Mouse (Mus musculus) MN1 (cell line): ENCODE measurements around the gene Apobec3.

ENCODE experiments used
- DNase-seq: peaks from one replicate; pipeline ENCODE4 v3.0.0-alpha.2; 2016; ENCODE audit warnings: low spot score

The Apobec3 gene

DNA sequence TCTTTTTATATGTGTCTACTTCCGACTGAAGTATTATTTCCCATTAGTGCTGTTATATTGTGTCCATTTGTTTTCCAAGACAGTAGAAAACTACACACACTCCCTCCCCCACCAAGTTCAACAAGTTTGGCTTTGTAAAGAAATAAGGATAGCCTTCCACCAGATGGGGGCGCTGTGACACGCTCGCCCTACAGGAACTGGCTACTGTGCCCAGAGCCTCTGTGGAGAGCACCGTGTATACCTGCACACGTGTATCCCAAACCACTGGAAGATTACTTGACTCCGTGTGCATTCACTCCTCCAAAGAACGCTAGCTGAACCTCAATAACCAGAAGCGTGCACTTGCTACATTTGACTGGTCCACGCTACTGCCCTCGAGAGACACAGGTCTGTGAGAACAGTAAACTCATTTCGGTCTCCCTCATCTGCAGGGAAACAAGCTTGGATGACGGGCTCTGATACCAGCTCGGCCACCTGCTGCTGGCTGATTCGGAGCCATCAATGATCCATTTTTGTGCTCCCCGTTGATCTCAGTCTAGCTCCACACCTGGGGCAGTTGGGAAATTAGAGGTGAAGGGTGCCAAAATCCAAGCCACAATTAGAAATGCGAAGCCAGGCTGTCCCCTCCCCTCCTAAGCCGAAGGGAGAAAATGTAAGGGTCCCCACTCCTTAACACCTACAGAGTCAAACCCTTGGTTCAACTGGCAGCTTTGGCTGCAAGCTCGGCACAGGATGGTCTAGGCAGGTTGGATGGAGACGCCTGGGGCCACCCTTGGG, at the start of gene Apobec3:
Gene Apobec3, plus strand, starts transcription at position 224 of the 777 bp plus-strand sequence.
- peak; percentile 87 for DNase-seq

DNA sequence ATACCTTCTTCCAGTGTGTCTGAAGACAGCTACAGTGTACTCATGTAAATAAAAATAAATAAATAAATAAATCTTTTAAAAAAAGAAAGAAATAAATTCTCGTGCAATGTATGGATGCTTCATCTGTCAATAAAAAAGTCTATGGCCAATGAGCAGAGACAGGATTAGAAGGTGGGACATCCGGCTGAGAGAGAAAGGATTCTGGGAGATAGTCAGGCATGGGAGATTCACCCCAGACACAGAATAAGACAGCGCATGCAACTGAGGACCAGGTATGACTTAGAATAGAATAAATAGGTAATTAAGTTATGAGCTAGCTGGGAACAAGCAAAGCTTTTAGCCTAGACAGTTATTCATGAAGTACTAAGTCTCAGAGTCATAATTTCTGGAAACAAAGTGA, 48.5 kb upstream of the Apobec3 start:
- DNase-seq, result no peak

DNA sequence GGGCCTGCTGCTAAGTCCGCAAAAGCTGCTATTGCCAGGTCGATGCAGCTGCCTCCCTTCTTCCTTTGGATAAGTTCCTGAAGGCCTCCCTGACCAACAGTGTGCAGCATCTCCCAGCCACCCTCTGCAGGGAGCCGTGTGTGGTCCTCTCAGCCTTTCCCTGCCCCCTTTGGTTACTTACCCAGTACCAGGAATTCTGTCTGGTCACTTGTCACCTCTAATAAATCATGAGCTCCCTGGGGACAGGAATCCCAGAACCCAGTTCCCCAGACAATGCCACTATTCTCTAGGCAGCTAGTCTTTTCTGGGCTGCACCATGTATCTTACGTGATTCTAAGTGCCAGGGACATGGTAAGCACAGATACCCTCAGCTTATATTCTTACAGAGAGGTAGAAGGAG, 45.5 kb upstream of the Apobec3 start:
- DNase-seq, result peak; percentile 54

DNA sequence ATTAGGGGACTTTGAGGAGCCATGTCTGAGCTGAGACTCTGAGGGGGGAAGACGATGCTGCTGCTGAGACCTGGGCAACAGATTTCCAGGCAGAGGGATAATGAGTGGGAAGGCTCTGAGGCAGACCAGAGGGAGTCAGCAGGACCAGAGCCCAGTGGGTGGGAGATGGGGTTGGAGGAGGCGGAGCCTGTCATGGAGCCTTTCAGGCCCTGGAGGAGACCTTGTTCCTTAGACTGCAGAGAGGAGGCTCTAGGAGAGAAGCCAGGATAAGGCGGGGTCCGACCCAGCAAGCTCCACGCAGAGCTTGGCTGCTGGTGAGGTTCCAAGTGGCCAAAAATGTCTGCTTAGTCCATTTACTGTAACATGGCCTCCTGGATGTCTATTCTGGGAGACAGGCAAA, 44.4 kb upstream of the Apobec3 start:
- DNase-seq, result peak; percentile 61

DNA sequence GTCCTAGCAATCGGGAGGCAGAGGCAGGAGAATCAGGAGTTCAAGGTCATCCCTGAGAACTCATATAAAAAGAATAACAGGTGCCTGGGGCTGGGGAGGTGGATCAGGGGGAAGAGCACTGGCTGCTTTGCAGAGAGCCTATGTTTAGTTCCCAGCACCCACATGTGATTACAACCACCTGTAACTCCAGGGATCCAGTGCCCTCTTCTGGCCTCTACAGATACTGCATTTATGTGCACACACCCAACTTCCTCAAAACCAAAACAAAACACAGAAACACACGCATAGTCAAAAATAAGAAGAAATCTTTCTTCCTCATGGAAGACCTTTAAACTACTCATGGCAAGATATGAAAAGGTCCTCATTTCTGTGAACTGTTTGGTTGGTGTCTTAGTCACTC, 41.3 kb upstream of the Apobec3 start:
- DNase-seq, result no peak

DNA sequence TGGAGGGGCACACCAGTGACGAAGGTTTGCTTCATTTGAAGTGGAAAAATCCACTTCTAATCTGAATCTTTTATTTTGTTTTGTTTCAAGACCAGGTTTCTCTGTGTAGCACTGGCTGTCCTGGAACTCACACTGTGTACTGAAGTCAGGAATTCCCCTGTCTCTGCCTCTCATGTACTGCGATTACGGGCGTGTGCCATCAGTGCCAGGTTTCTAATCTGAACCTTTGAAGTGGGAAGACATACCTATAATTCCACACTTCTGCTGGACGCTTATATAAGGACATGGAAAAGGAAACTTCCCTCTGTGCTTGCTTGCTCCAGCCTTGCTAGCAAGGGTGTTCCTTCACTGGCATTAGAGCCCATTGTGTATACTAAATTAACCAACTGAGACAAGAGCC, 32.5 kb upstream of the Apobec3 start:
- no peak for DNase-seq

DNA sequence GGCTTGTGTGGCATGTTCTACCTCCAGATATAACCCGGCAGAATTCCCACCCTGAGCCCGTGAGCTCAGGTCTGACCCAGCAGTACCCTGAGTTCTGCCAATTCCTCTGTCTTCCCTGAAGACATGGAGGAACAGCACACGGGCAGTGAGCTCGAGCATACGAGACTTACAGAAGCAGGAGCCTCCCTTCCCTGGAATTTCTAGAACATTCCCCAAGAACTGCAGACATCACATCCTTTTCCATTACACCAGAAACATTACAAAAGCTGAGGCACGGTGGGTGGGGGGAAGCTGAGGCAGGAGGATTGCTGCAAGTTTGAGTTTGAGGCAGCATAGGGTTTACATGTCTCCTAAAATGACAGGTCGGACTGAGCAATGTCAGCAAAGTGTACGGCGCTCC, 31.6 kb upstream of the Apobec3 start:
- no peak for DNase-seq

DNA sequence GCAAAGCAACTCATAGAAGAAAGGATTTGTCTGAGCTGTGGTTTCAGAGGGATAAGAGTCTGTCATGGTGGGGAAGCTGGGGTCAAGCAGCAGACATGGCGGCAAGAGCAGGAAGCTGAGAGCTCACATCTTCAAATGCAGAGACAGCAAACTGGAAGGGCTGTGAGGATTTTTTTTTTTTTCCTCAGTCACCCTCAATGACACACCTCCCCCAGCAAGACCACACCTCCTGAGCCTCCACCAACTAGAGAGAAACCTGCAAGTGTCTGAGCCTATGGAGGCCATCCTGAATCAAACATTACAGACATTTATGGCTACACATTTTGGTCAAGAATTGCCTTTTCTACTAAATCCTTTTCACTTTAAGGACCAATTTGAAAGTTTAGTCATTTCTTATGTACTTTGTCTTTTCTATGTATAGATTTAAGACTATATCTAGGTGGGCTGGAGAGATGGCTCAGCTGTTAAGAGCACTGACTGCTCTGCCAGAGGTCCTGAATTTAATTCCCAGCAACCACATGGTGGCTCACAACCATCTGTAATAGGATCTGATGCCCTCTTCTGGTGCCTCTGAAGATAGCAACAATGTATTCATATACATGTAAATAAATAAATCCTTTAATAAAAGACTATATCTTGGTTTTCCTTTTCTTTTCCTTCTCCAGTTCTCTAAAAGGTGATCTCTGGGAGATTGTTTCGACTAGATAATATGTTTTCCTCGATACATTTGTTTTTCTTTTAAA, 24.0 kb upstream of the Apobec3 start:
- DNase-seq, result no peak

DNA sequence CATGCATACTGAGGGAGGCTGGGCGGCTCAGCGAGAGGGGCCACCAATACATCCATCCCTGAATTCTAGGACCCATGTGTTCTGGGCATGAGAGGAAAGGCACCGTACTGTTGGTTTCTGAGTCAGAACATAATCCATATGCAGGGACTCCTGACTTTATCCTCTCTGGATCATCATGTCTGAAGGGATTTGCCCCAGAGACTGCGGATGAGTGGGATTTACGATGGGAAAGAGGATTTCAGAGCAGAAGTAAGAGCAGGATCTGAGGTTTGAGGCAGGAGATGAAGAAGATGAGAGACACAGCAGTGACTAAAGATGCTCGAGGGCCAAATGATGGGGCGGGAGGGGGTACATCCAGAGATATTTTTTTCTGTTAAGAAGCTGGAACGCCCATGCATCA, 17.9 kb upstream of the Apobec3 start:
- DNase-seq, result no peak

DNA sequence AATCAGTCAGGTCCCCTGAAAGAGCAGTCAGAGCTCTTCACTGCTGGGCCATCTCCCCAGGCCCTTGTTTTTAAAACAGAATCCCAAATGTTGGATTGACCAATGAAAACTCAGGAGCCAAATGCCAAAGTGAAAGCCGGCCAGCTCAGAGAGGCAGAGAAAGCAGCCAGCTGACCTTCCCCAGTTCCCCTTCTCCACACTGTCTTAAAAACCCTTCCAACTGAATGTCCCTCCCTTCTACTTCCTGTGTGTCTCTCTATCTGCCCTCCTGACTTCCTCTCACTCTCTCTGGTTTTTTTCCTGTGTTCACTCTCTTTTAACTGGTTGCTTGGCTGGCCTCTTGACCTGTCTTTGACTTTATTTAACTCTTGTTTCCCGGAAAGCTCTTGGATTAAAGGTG, 17.5 kb upstream of the Apobec3 start:
- no peak for DNase-seq

DNA sequence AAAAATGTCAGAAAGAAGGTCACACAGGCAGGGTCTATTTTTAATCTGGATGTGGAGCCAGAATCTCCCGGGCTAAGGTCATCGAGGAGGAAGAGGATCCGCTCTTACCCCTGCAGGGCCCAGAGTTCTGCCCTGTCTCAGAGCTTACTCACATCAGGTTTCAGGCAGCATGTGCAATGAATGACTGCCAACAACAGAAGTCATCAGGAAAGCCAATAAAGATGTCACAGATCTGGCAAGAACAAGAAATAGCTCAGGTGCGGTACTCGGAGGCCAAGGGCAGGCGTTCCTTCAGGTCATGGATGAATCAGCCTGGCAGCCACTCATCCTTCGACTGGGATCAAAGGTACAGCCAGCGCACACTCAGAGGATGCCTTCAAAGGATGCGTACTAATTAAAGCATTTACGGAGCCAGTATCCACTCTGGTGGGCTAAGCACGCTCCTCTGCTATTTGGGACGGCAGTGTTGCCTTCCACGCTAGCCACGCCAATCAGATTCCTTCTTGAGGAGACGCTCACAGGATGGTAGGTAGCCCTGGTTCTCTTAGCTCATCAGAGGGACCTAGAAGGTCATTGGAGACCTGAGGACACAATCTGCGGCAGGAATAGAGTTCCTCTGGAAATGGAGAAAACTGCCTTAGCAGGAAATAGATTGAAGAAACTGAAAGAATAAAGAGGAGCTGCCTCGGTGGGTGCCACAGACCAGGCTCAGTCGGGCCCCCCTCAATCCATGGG, 16.0 kb upstream of the Apobec3 start:
- no peak for DNase-seq

DNA sequence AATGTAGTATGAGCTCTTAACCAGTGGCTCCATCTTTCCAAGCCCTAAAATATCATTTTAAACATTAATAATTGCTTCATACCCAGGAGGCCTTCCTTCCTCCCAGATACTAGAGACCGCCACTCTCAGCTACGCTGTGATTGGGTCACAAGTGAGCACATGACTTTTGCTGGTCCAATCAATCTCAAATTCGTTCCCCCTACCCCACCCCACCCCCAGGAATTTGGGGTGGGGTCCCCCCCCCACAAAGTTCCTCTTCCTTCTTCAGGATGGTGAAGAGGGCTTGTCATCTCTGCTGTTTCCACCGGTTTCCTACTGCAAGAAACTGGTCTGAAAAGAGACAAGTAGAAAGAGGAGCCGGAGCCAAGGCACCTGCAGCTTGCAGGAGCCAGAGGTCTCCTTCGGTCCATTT, 12.7 kb upstream of the Apobec3 start:
- no peak for DNase-seq

DNA sequence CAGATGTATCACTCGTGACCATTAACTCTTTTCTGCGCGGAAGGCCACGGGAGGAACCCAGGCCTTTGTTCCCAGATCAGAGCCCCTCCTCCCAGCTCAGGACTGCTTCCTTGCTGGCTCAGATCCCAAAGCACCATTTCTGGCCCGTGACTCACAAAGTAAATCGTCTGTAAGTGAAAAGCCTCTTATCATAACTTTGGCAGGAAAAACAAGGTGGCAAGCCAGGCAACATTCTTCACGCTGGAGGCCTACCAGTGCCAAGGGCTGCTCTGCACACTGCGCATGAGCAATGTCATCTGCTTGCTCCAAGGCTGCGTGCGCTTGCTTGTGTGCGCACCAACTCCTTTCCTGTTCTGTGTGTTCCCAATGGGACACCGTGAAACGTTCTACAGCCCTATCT, 12.1 kb upstream of the Apobec3 start:
- peak; percentile 95 for DNase-seq

DNA sequence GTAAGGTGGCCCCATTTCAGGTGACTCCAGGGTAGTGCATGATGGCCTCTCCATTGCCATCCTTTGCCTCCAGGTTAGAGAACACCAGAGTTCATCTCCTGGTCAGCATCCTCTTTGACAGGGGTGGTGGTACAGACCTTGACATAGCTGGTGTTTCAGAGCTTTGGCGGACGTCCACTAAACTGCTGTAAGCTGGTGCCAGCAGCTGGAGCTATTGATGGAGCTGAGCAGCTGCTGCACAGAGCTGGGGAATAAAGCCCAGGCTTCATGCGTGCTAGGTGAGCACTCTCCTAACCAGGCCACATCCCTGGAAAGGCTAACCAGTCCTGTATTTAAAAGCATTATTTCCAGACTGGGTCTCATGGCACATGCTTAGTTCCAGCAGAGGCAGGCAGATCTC, 11.0 kb upstream of the Apobec3 start:
- peak; percentile 85 for DNase-seq

DNA sequence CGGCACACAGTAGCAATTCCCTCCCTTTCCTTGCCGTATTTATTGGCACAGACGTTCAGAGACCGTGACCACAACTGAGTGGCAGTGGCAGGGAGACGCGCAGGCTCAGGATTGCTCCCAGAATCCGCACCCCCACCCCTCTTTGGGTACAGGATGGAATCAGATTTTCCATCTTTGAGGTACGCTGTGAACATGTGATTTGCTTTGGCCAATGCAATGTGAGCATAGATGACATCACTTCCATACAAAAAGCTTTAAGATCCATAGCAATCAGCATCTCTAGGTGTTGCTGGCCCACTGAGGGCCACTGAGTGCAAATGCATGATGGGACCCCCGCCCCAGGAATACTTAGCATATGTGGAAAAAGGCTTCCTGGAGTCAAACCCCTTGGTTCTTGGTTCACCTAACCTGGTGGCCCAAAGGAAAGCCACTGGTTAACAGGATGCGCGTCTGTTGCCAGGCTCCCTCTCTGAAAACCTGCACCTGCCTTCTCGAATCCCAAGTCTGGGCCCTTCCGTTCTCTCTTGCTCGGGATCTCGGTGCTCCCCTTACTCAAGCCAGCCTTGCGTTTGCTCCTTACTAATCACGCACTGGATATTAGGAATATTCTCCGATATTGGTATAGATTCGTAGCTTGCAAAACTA, 8.7 kb upstream of the Apobec3 start:
- DNase-seq, result no peak

DNA sequence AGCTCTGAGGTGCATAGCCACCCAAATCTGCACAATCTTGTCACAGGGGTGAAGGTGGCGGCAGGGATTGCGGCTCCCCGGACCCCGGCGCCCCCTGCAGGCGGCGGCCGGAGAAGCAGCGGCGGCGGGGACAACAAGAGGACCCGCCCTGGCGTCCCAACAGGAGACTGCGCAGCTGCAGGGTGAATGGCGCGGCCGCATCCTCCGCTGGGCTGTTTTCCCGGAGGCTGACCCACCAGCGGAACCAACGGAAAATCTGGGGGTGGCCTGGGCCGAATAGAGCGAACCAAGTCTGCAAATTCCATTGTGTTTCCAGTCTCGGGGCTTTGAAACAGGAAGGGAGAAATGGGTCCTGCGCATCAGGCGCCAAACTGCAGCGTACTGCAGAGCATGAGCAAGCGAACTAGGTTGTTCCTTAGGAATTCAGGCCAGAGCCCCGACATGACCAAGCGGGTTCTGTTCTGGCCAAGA, 8.1 kb upstream of the Apobec3 start:
- DNase-seq, result peak; percentile 94

DNA sequence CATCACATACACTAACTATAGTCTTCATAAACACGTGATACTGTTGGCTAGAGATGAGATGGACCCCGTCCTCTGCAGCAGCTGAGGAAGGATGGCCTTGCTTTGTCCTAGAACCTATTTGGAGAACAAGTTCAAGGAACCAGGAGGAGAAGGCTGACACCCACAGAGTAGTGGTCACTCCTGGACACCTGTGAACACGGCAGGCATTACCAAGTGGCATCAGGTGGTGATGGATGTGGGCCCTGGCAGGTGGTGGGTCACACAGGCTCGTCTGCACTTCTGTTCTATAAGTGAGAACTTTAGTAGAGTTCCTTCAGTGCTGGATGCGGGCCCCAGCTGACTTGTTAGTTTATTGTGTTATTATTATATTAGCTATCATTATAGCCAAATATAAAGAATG, 6.6 kb upstream of the Apobec3 start:
- no peak for DNase-seq

DNA sequence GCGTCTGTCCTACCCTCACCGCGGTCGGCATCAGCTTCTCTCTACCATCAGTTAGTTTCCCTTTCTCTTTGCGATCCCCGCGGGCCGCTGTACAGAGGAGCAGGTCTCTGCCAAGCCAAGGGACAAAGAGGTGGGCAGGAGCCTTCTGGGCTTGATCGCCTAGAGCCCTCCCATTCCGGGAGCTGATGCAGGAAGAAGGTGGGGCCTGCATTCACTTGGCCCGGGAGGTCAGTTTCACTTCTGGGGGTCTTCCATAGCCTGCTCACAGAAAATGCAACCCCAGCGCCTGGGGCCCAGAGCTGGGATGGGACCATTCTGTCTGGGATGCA, 718 bp downstream of the Apobec3 start:
- DNase-seq, result peak; percentile 86

DNA sequence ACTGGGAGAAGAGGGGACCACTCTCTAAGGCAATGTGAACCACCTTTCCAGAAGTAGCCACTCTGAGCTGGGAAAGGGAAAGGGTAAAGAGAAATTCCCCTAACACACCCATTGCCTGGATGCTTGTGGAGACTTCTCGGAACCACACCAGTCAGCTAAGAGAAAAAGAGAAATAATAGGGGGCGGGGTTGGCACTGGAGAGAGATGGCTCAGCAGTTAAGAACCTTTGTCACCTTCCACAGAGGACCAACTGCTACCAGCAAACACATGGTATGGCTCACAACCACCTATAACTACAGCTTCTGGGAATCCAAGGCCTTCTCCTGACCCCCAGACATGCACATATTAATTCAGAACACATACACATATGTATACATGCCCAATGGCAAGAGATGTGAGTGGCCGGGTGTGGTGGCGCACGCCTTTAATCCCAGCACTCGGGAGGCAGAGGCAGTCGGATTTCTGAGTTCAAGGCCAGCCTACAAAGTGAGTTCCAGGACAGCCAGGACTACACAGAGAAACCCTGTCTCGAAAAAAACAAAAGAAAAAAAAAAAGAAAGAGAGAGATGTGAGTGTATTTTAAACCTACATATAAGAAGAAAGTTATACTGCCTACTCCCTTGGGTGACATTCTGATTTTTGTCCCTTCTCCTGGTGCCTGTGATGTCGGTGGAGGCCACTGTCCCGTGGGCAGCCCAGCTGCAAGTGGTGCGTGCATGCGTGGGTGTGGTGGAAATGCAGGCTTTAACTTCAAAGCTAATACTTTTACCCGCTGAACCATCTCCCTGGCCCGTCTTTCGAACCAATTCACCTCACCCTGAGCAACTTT, 1.8 kb downstream of the Apobec3 start:
- DNase-seq, result no peak

DNA sequence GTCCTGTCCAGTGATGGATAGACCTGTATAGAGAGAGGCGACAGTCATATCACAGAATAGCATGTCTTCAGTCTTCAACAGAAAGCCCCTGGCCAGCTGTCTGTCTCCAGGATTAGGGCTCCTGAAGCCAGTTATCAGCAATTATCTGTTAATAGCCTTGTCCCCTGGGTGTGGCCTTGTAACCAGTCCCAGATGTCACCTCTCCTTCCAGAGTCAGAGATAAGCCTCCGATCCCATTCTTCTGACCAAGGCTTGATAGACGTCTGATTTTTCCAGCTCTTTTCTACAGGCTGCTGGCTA, 2.3 kb downstream of the Apobec3 start:
- peak; percentile 28 for DNase-seq

DNA sequence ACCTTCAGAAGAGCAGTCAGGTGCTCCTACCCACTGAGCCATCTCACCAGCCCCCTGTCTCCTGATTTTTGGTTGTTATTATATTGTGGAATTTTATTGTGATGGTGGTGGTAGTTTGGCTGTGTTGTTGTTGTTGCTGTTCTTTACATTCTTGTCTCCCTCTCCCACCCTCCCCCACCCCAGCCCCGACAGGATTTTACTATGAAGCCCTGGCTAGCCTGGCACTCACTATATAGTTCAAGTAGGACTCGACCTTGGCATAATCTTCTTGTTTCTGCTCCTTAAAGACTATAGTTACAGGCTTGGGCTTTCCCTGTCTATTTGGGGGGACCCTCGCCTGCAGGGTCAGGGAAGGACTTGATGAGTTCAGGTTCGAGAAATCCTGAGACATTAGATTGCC, 2.9 kb downstream of the Apobec3 start:
- no peak for DNase-seq
